Mouse (Mus musculus): Measurements from ENCODE around the gene Ccl21a. TPM values are rescaled to one million over a fixed set of nuclear protein-coding genes. Genes with fewer than 3 reads are reported as not detected.

The Ccl21a gene
- total RNA-seq (2023) = not detected in 2 replicates

DNA sequence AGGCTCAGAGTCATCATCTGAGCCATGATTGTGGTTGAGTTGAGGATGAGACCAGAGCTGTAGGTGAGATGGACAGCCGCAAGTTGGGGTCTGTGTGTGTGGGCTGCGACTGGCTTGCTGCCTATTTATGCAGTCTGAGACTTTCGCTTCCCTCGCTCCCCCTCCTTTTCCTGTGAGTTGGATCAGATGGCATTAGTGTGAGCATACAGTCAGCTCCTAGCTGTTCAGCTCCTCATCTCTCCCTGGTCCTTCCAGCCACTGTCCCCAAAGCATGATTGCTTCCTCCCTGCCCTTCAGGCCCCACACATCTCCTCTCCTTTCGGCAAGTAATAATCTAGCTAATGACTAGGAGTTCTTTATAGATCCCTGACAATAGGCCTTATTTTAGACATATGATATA, at the start of gene Ccl21a:
Gene Ccl21a (minus strand): TSS at position 101 of the 400 bp plus-strand sequence.

DNA sequence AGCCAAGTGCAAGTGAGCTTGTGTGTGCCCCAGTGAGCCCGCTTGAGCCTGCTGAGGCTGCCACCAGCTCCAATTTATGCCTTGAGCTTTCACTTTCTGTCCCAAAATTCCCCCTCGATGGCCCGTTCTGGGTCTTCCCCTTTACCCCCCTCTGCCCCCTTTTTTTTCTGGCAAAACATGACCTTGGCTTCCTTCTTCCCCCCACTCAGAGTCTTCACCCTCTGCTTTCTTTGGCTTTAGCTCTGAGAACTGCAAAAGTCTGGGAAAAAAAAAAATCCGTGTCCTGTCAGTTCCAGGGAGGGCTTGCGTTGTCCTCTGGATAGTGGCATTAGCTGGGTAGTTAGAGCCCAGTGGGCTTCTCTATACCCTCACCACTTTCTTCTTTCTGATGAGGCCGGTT, 17.3 kb downstream of the Ccl21a start, which contains the start of gene Ccl19:
Gene Ccl19 (minus strand): TSS at position 101 of the 400 bp plus-strand sequence.

GRCm38 (mm10) chr4:42735245-42735644, 38.5 kb downstream of the Ccl21a start, which contains the start of gene 4930578G10Rik:
Gene 4930578G10Rik, plus strand, starts transcription at chr4:42735545.

Other genes with a start within 250 kb of the Ccl21a start
- gene Fam205a2, start 245.8 kb downstream of the Ccl21a start, total RNA-seq (2023) = not detected in 2 replicates
- not detected in 2 replicates for gene Gm10591, start 161.8 kb downstream of the Ccl21a start, total RNA-seq (2023)
- not detected in 2 replicates for gene Gm2564, start 144.3 kb downstream of the Ccl21a start, total RNA-seq (2023)
- gene Ccl27b, start 118.7 kb downstream of the Ccl21a start, total RNA-seq (2023) = not detected in 2 replicates
- not detected in 2 replicates for gene Il11ra2, start 112.1 kb downstream of the Ccl21a start, total RNA-seq (2023)
- gene 4930578G10Rik, start 38.4 kb downstream of the Ccl21a start, total RNA-seq (2023) = not detected in 2 replicates
- gene Ccl19, start 17.4 kb downstream of the Ccl21a start, total RNA-seq (2023) = not detected in 2 replicates
- not detected in 2 replicates for gene Fam205a1, start 79.9 kb upstream of the Ccl21a start, total RNA-seq (2023)
- gene Gm12394, start 82.8 kb upstream of the Ccl21a start, total RNA-seq (2023) = not detected in 2 replicates
- not detected in 2 replicates for gene Fam205c, start 100.2 kb upstream of the Ccl21a start, total RNA-seq (2023)
- 0.54 TPM in 1 of 2 replicates, not detected in the other for gene Phf24, start 142.7 kb upstream of the Ccl21a start, total RNA-seq (2023)
- 3.6 and 4.7 TPM in 2 replicates for gene Dnajb5, start 175.8 kb upstream of the Ccl21a start, total RNA-seq (2023)
- gene 1700022I11Rik, start 195.6 kb upstream of the Ccl21a start, total RNA-seq (2023) = not detected in 2 replicates
- 93.8 and 117 TPM in 2 replicates for gene Vcp, start 226.5 kb upstream of the Ccl21a start, total RNA-seq (2023)
- 19.9 and 25.0 TPM in 2 replicates for gene Fancg, start 236.5 kb upstream of the Ccl21a start, total RNA-seq (2023)